Mouse (Mus musculus): ENCODE results near the gene Sidt1. TPM values are rescaled to one million over a fixed set of nuclear protein-coding genes. Genes with fewer than 3 reads are reported as not detected.

The Sidt1 gene
- polyA plus RNA-seq, 1 experiment from 2014 or later, result 0.11 TPM

GRCm38 (mm10) chr16:44243323-44243722 lies 89.7 kb downstream of the Sidt1 start:
- no peak overlapping the region for H3K9ac ChIP-seq
- H3K9me3 ChIP-seq (replicated peaks), result no peaks in the 10 kb centered on the region; the same call in 1 of the 2 replicates
- no peak overlapping the region for H3K4me3 ChIP-seq
- H3K4me1 ChIP-seq (replicated peaks), result peaks cover 12% of the 10 kb centered on the region
- WGBS, result 58% methylated on average over 7 of the region's 7 CpGs
- H3K27me3 ChIP-seq, result no peaks in the 10 kb centered on the region
- no peaks in the 10 kb centered on the region for H3K36me3 ChIP-seq
- no peak overlapping the region for H3K4me2 ChIP-seq
- no peak overlapping the region for H3K27ac ChIP-seq
- ATAC-seq (replicated peaks; ENCODE audit: insufficient number of reproducible peaks, insufficient read depth, low FRiP score, low read depth), result no peak

- ATAC-seq (replicated peaks; ENCODE audit: insufficient number of reproducible peaks, insufficient read depth, low FRiP score, low read depth), result no peak
Measured at GRCm38 (mm10) chr16:44242633-44243032, 90.4 kb downstream of the Sidt1 start.

GRCm38 (mm10) chr16:44240406-44240805 lies 92.6 kb downstream of the Sidt1 start:
- no peak overlapping the region for H3K4me2 ChIP-seq
- no peaks in the 10 kb centered on the region for H3K36me3 ChIP-seq
- no peaks in the 10 kb centered on the region for H3K9me3 ChIP-seq (replicated peaks)
- H3K9ac ChIP-seq, result no peak overlapping the region
- WGBS, result 61% methylated on average over 8 of the region's 8 CpGs
- H3K27ac ChIP-seq, result no peak overlapping the region
- ATAC-seq (replicated peaks; ENCODE audit: insufficient number of reproducible peaks, insufficient read depth, low FRiP score, low read depth), result no peak
- H3K4me3 ChIP-seq, result no peak overlapping the region
- peaks cover 14% of the 10 kb centered on the region for H3K4me1 ChIP-seq (replicated peaks)
- no peaks in the 10 kb centered on the region for H3K27me3 ChIP-seq

More at GRCm38 (mm10) chr16:44242633-44243032, 90.4 kb downstream of the Sidt1 start:
- no peaks in the 10 kb centered on the region for H3K27me3 ChIP-seq
- H3K27ac ChIP-seq, result no peak overlapping the region
- WGBS, result 3% methylated on average over 1 of the region's 1 CpGs
- H3K36me3 ChIP-seq, result no peaks in the 10 kb centered on the region
- H3K9me3 ChIP-seq (replicated peaks), result no peaks in the 10 kb centered on the region; the same call in 1 of the 2 replicates
- H3K4me3 ChIP-seq, result no peak overlapping the region
- H3K4me2 ChIP-seq, result no peak overlapping the region
- no peak overlapping the region for H3K9ac ChIP-seq
- H3K4me1 ChIP-seq (replicated peaks), result peaks cover 14% of the 10 kb centered on the region

- peak overlapping the region; percentile 38; the same call in 1 of the 2 replicates for H3K27ac ChIP-seq
- H3K4me3 ChIP-seq, result peak overlapping the region; percentile 18; the same call in 1 of the 2 replicates
- peak overlapping the region; percentile 28; the same call in 1 of the 2 replicates for H3K9ac ChIP-seq
- peak; percentile 60 for ATAC-seq (replicated peaks; ENCODE audit: insufficient number of reproducible peaks, insufficient read depth, low FRiP score, low read depth)
- H3K27me3 ChIP-seq, result no peaks in the 10 kb centered on the region
- peak overlapping the region; percentile 53 for H3K4me2 ChIP-seq
- no peaks in the 10 kb centered on the region for H3K9me3 ChIP-seq (replicated peaks)
- peaks cover 14% of the 10 kb centered on the region for H3K4me1 ChIP-seq (replicated peaks)
- WGBS, result 21% methylated on average over 10 of the region's 10 CpGs
- H3K36me3 ChIP-seq, result no peaks in the 10 kb centered on the region
Measured at GRCm38 (mm10) chr16:44238835-44239263, 94.1 kb downstream of the Sidt1 start.

GRCm38 (mm10) chr16:44237836-44238235 lies 95.2 kb downstream of the Sidt1 start:
- H3K27ac ChIP-seq, result no peak overlapping the region
- no peaks in the 10 kb centered on the region for H3K36me3 ChIP-seq
- no peak for ATAC-seq (replicated peaks; ENCODE audit: insufficient number of reproducible peaks, insufficient read depth, low FRiP score, low read depth)
- 74% methylated on average over 3 of the region's 3 CpGs for WGBS
- no peak overlapping the region for H3K4me3 ChIP-seq
- H3K27me3 ChIP-seq, result no peaks in the 10 kb centered on the region
- H3K9me3 ChIP-seq (replicated peaks), result no peaks in the 10 kb centered on the region
- no peak overlapping the region for H3K4me2 ChIP-seq
- H3K9ac ChIP-seq, result no peak overlapping the region
- peaks cover 14% of the 10 kb centered on the region for H3K4me1 ChIP-seq (replicated peaks)

- no peaks in the 10 kb centered on the region for H3K9me3 ChIP-seq (replicated peaks)
- WGBS, result 84% methylated on average over 7 of the region's 7 CpGs
- H3K4me1 ChIP-seq (replicated peaks), result no peaks in the 10 kb centered on the region; the same call in 1 of the 2 replicates
- ATAC-seq (replicated peaks; ENCODE audit: insufficient number of reproducible peaks, insufficient read depth, low FRiP score, low read depth), result no peak
- no peaks in the 10 kb centered on the region for H3K36me3 ChIP-seq
- H3K9ac ChIP-seq, result no peak overlapping the region
- H3K27me3 ChIP-seq, result no peaks in the 10 kb centered on the region
- H3K4me2 ChIP-seq, result no peak overlapping the region
- H3K4me3 ChIP-seq, result no peak overlapping the region
- H3K27ac ChIP-seq, result no peak overlapping the region
Measured at GRCm38 (mm10) chr16:44233019-44233418, 100.0 kb downstream of the Sidt1 start.

GRCm38 (mm10) chr16:44226706-44227291 lies 106.2 kb downstream of the Sidt1 start:
- Histone ChIP-seq H3K9ac (no peak overlapping the region), H3K4me1 (replicated peaks) (peaks cover 2% of the 10 kb centered on the region), H3K36me3 (no peaks in the 10 kb centered on the region), H3K27ac (no peak overlapping the region), H3K4me2 (no peak overlapping the region), H3K9me3 (replicated peaks) (no peaks in the 10 kb centered on the region), H3K4me3 (no peak overlapping the region), H3K27me3 (no peaks in the 10 kb centered on the region)
- no peak for ATAC-seq (replicated peaks; ENCODE audit: insufficient number of reproducible peaks, insufficient read depth, low FRiP score, low read depth)
- WGBS, result 80% methylated on average over 13 of the region's 13 CpGs

GRCm38 (mm10) chr16:44221463-44221862 lies 111.5 kb downstream of the Sidt1 start:
- Histone ChIP-seq H3K9me3 (replicated peaks) (no peaks in the 10 kb centered on the region), H3K36me3 (peaks cover 41% of the 10 kb centered on the region), H3K27me3 (no peaks in the 10 kb centered on the region), H3K9ac (no peak overlapping the region), H3K27ac (peak overlapping the region; percentile 47; the same call in 1 of the 2 replicates), H3K4me3 (no peak overlapping the region), H3K4me2 (no peak overlapping the region), H3K4me1 (replicated peaks) (peaks cover 13% of the 10 kb centered on the region)
- ATAC-seq (replicated peaks; ENCODE audit: insufficient number of reproducible peaks, insufficient read depth, low FRiP score, low read depth), result 0 out of 2 replicates have a peak, but pooled peaks have one; percentile 4
- WGBS, result 34% methylated on average over 6 of the region's 6 CpGs

GRCm38 (mm10) chr16:44216417-44216816 lies 116.6 kb downstream of the Sidt1 start:
- Histone ChIP-seq H3K4me3 (no peak overlapping the region), H3K27ac (no peak overlapping the region), H3K36me3 (peaks cover 73% of the 10 kb centered on the region), H3K4me2 (no peak overlapping the region), H3K9ac (no peak overlapping the region), H3K27me3 (no peaks in the 10 kb centered on the region), H3K4me1 (replicated peaks) (peaks cover 7% of the 10 kb centered on the region), H3K9me3 (replicated peaks) (no peaks in the 10 kb centered on the region)
- ATAC-seq (replicated peaks; ENCODE audit: insufficient number of reproducible peaks, insufficient read depth, low FRiP score, low read depth), result no peak
- WGBS, result 93% methylated on average over 7 of the region's 7 CpGs

- H3K36me3 ChIP-seq, result peaks cover 76% of the 10 kb centered on the region
- no peak overlapping the region for H3K4me3 ChIP-seq
- no peak overlapping the region for H3K9ac ChIP-seq
- H3K27ac ChIP-seq, result 0 out of 2 replicates have a peak overlapping the region, but pooled peaks have one; percentile 27
- no peaks in the 10 kb centered on the region for H3K9me3 ChIP-seq (replicated peaks)
- H3K4me2 ChIP-seq, result no peak overlapping the region
- 78% methylated on average over 9 of the region's 9 CpGs for WGBS
- ATAC-seq (replicated peaks; ENCODE audit: insufficient number of reproducible peaks, insufficient read depth, low FRiP score, low read depth), result no peak
- no peaks in the 10 kb centered on the region for H3K27me3 ChIP-seq
- H3K4me1 ChIP-seq (replicated peaks), result 0 out of 2 replicates have a peak, but pooled peaks cover 3% of the 10 kb centered on the region
Measured at GRCm38 (mm10) chr16:44215513-44215912, 117.5 kb downstream of the Sidt1 start.

- Histone ChIP-seq H3K36me3 (peaks cover 58% of the 10 kb centered on the region), H3K27me3 (no peaks in the 10 kb centered on the region), H3K9ac (no peak overlapping the region), H3K4me2 (no peak overlapping the region), H3K4me3 (no peak overlapping the region), H3K4me1 (replicated peaks) (0 out of 2 replicates have a peak, but pooled peaks cover 3% of the 10 kb centered on the region), H3K27ac (no peak overlapping the region), H3K9me3 (replicated peaks) (no peaks in the 10 kb centered on the region)
- WGBS, result 81% methylated on average over 7 of the region's 7 CpGs
- no peak for ATAC-seq (replicated peaks; ENCODE audit: insufficient number of reproducible peaks, insufficient read depth, low FRiP score, low read depth)
Measured at GRCm38 (mm10) chr16:44212703-44213102, 120.3 kb downstream of the Sidt1 start.

- H3K36me3 ChIP-seq, result peaks cover 50% of the 10 kb centered on the region
Measured at GRCm38 (mm10) chr16:44211054-44211414, 122.0 kb downstream of the Sidt1 start.

More at GRCm38 (mm10) chr16:44211054-44211414, 122.0 kb downstream of the Sidt1 start:
- no peaks in the 10 kb centered on the region for H3K9me3 ChIP-seq (replicated peaks)
- H3K4me2 ChIP-seq, result no peak overlapping the region
- no peaks in the 10 kb centered on the region for H3K27me3 ChIP-seq
- H3K4me1 ChIP-seq (replicated peaks), result no peaks in the 10 kb centered on the region
- H3K9ac ChIP-seq, result no peak overlapping the region
- no peak overlapping the region for H3K4me3 ChIP-seq
- ATAC-seq (replicated peaks; ENCODE audit: insufficient number of reproducible peaks, insufficient read depth, low FRiP score, low read depth), result no peak
- 96% methylated on average over 1 of the region's 1 CpGs for WGBS
- H3K27ac ChIP-seq, result no peak overlapping the region
